Mouse (Mus musculus) brain, embryonic 14.5 days (tissue): ENCODE data around the gene Hnrnph1. TPM values are rescaled to one million over a fixed set of nuclear protein-coding genes. Genes with fewer than 3 reads are reported as not detected.
A peak's percentile ranks its signal among the peaks of the same experiment; 100 is the strongest.

Source experiments
- DNase-seq: peaks from one replicate; pipeline ENCODE4 v3.0.0-alpha.2; 2011; ENCODE audit warnings: low read depth
- CTCF ChIP-seq: fragments of 200-500 bp; IDR thresholded peaks from 2 replicates; pipeline ENCODE4 v1.5.1; 2012; ENCODE audit warnings: inconsistent platforms, mild to moderate bottlenecking, moderate library complexity, borderline replicate concordance; ENCODE audit not compliant: insufficient read depth, insufficient read length; ENCODE audit errors: extremely low read depth
- POLR2A ChIP-seq: fragments of 200-500 bp; IDR thresholded peaks from 2 replicates; pipeline ENCODE4 v1.6.1; 2012; ENCODE audit warnings: mild to moderate bottlenecking, inconsistent platforms, borderline replicate concordance; ENCODE audit not compliant: poor library complexity, insufficient read depth, insufficient read length, severe bottlenecking; ENCODE audit errors: extremely low read depth
- polyA plus RNA-seq: library from polyadenylated mRNA; depleted of rRNA; stranded (reverse); fragments of >200 nt; gene quantifications from 2 replicates; pipeline ENCODE4 v1.2.3, GENCODE M21; 2012; rRNA removed

Gene Hnrnph1
- polyA plus RNA-seq, 1 experiment = 694 TPM

DNA sequence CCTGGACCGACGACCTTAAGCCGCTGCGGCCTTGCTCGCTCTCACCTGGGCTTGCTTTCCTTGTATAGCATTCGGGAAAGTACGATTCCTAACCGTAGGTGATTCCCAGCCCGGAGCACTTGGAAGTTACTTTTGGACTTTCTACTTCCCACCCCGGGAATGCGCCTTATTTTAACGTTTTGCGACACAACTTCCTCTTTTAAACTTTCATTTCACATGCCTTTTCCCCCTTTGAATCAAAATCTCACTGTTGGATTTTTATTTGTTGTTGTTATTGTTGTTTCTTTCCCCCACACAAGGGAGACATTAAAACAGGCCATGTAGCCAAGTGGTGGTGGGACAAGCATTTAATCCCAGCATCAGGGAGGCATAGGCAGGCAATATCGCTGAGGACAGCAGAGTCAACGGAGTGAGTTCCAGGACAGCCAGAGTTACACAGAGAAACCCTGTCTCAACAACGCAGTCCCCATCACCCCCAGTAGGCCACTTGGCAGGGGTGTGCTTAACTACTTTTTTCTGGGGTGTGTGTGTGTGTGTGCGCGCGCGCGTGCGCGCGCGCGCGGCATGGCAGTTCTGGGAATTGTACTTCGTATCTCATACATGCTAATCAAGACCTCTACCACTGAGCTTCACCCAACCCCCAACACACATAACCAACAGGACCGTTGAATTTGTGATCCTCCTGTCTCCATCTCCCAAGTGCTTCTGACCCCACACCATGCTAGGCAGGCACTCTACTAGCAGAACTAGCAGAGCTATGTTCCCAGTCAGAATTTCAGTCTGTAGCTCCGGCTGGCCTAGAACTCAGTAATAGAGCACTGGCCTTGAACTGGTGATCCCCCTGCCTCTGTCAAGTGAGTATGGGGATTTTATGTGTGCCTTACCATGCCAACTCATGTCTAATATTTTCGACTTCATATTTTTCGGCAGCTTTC is 54.6 kb downstream of the Hnrnph1 start:
- TF ChIP-seq CTCF (no peak), POLR2A (no peak)
- DNase-seq = peak; percentile 35

DNA sequence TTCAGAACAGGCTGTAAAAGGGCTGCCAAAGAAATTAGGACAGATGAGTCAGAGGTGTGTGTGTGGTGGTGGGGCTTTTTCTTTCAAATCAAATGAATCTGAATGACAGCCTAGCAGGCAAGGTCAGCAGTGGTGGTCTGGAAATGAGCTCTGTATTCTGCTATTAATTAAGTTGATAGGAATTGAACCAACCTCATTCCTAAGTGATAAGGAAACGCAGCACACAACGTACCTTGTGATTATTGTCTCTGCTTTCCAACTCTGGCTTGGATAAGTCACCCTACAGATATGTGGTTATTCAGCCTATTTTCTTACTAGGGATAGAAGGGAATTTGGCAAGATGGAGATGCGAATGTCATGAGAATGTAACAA is 55.3 kb downstream of the Hnrnph1 start:
- no peak for DNase-seq
- TF ChIP-seq POLR2A = no peak
- no peak for TF ChIP-seq CTCF

DNA sequence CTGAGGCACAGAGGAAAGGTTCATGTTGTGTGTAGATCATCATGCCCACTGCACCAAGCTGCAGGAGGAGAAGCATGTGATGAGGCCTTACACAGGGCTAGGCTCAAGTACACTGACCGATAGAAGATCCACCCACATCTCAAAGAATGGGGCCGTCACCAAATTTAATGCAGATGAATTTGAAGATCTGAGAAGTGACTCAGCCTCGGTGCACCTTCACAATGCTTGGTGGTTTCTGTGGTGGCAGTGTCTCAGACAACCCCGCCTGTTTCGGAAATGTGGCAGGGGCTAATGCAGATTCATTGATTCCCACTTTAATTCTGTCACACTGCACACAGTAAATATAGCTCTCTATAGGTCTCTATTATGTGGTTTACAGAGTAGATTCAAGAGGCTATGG is 56.1 kb downstream of the Hnrnph1 start:
- no peak for DNase-seq
- TF ChIP-seq POLR2A (no peak), CTCF (no peak)

Other genes with a start within 250 kb of the Hnrnph1 start
- gene Tbc1d9b, start 245.6 kb upstream of the Hnrnph1 start, polyA plus RNA-seq = 37.4 and 52.9 TPM in 2 replicates
- 33.1 and 35.9 TPM in 2 replicates for gene Mrnip, start 202.5 kb upstream of the Hnrnph1 start, polyA plus RNA-seq
- 171 and 203 TPM in 2 replicates for gene Sqstm1, start 166.2 kb upstream of the Hnrnph1 start, polyA plus RNA-seq
- 78.9 and 97.1 TPM in 2 replicates for gene Mgat4b, start 166.1 kb upstream of the Hnrnph1 start, polyA plus RNA-seq
- 3.5 and 4.5 TPM in 2 replicates for gene Ltc4s, start 138.4 kb upstream of the Hnrnph1 start, polyA plus RNA-seq
- 13.7 and 16.4 TPM in 2 replicates for gene Maml1, start 84.7 kb upstream of the Hnrnph1 start, polyA plus RNA-seq
- 111 and 173 TPM in 2 replicates for gene Canx, start 51.3 kb upstream of the Hnrnph1 start, polyA plus RNA-seq
- 0.52 and 0.62 TPM in 2 replicates for gene Cby3, start 22.5 kb upstream of the Hnrnph1 start, polyA plus RNA-seq
- gene Rufy1, start 54.1 kb downstream of the Hnrnph1 start, polyA plus RNA-seq = 20.8 and 23.0 TPM in 2 replicates
- 4.8 and 8.2 TPM in 2 replicates for gene Adamts2, start 225.1 kb downstream of the Hnrnph1 start, polyA plus RNA-seq